17 mouse cellular contexts compared by ENCODE assay signal in genomic region chrX:20775271-20776016, GRCm38 (mm10). TPM values are rescaled to one million over a fixed set of nuclear protein-coding genes. Genes with fewer than 3 reads are reported as not detected.
DNase-seq lines count a peak whose midpoint lies in the region; ATAC-seq lines count a peak whose summit lies in the region.
"Had no signal": no experiment of that assay in that cellular context is flagged by ENCODE, and none has a peak within 500 bp of the region (broad histone marks: within the 10 kb centered on the region; RNA-seq: fewer than 3 reads in every experiment).

No protein-coding gene starts in this region.

- WGBS in embryonic facial prominence, embryonic 13.5 days = 48% methylated on average over 19 of the region's 19 CpGs
- 54% methylated on average over 19 of the region's 19 CpGs for WGBS in embryonic facial prominence, embryonic 10.5 days
- 53% methylated on average over 19 of the region's 19 CpGs for WGBS in kidney, embryonic 16.5 days
- WGBS in midbrain, embryonic 13.5 days = 57% methylated on average over 19 of the region's 19 CpGs

- no peak for DNase-seq in embryonic facial prominence, embryonic 10.5 days (ENCODE audit: low spot score)
- DNase-seq in kidney, postnatal 25 days = no peak
- DNase-seq in thymus, postnatal 25 days = peak; percentile 1
- DNase-seq in thymus, adult 18-20 months = no peak
- DNase-seq: cerebellum, adult 9-10 months; gastrocnemius, adult 2 months; spleen, adult 18-20 months had no signal

- no peaks in the 10 kb centered on the region for H3K36me3 ChIP-seq in embryonic facial prominence, embryonic 13.5 days
- H3K36me3 ChIP-seq in embryonic facial prominence, embryonic 10.5 days (replicated peaks) = no peaks in the 10 kb centered on the region
- no peaks in the 10 kb centered on the region for H3K36me3 ChIP-seq in kidney, embryonic 16.5 days (ENCODE audit: insufficient read depth, low read length)
- no peaks in the 10 kb centered on the region for H3K36me3 ChIP-seq in midbrain, embryonic 13.5 days
- H3K36me3 ChIP-seq: hindbrain, embryonic 12.5 days had no signal

- no peaks in the 10 kb centered on the region for H3K9me3 ChIP-seq in embryonic facial prominence, embryonic 13.5 days
- no peaks in the 10 kb centered on the region for H3K9me3 ChIP-seq in embryonic facial prominence, embryonic 10.5 days
- no peaks in the 10 kb centered on the region for H3K9me3 ChIP-seq in kidney, embryonic 16.5 days (ENCODE audit: low read length)
- H3K9me3 ChIP-seq in midbrain, embryonic 13.5 days = no peaks in the 10 kb centered on the region
- H3K9me3 ChIP-seq: forebrain, embryonic 13.5 days; hindbrain, embryonic 12.5 days had no signal

- H3K4me1 ChIP-seq in embryonic facial prominence, embryonic 13.5 days = no peaks in the 10 kb centered on the region
- H3K4me1 ChIP-seq in embryonic facial prominence, embryonic 10.5 days = no peaks in the 10 kb centered on the region
- H3K4me1 ChIP-seq in kidney, embryonic 16.5 days (ENCODE audit: insufficient read depth, low read length) = no peaks in the 10 kb centered on the region
- H3K4me1 ChIP-seq in midbrain, embryonic 13.5 days (replicated peaks) = no peaks in the 10 kb centered on the region
- H3K4me1 ChIP-seq: forebrain, embryonic 13.5 days; hindbrain, embryonic 12.5 days had no signal

- H3K27me3 ChIP-seq in embryonic facial prominence, embryonic 13.5 days = no peaks in the 10 kb centered on the region
- H3K27me3 ChIP-seq in embryonic facial prominence, embryonic 10.5 days (replicated peaks; ENCODE audit: low read depth, poor library complexity, severe bottlenecking) = no peaks in the 10 kb centered on the region
- H3K27me3 ChIP-seq in kidney, embryonic 16.5 days (ENCODE audit: insufficient read depth, low read length) = no peaks in the 10 kb centered on the region
- no peaks in the 10 kb centered on the region for H3K27me3 ChIP-seq in midbrain, embryonic 13.5 days
- H3K27me3 ChIP-seq: forebrain, embryonic 13.5 days; hindbrain, embryonic 12.5 days had no signal

- H3K9ac ChIP-seq in embryonic facial prominence, embryonic 13.5 days = no peak overlapping the region
- H3K9ac ChIP-seq in kidney, embryonic 16.5 days (replicated peaks; ENCODE audit: low read length) = no peak overlapping the region
- no peak overlapping the region for H3K9ac ChIP-seq in midbrain, embryonic 13.5 days (replicated peaks)
- H3K9ac ChIP-seq: forebrain, embryonic 13.5 days; hindbrain, embryonic 12.5 days; liver, embryonic 14.5 days had no signal

- no peak for ATAC-seq in embryonic facial prominence, embryonic 13.5 days (ENCODE audit: insufficient number of reproducible peaks, insufficient read depth, low FRiP score, low TSS enrichment, low read depth)
- 0 out of 2 replicates have a peak, but pooled peaks have one; percentile 27 for ATAC-seq in kidney, embryonic 16.5 days (ENCODE audit: low FRiP score, low TSS enrichment)
- ATAC-seq in midbrain, embryonic 13.5 days = no peak
- ATAC-seq in granulocyte monocyte progenitor cell, adult 5-6 weeks (replicated peaks; ENCODE audit: poor library complexity, severe bottlenecking) = no peak
- ATAC-seq: forebrain, embryonic 13.5 days had no signal

- H3K4me2 ChIP-seq in embryonic facial prominence, embryonic 13.5 days = peak overlapping the region; percentile 20; the same call in 1 of the 2 replicates
- H3K4me2 ChIP-seq in kidney, embryonic 16.5 days (replicated peaks; ENCODE audit: low read depth, low read length) = no peak overlapping the region
- H3K4me2 ChIP-seq in midbrain, embryonic 13.5 days (replicated peaks) = no peak overlapping the region
- H3K4me2 ChIP-seq: forebrain, embryonic 13.5 days; hindbrain, embryonic 12.5 days had no signal

- no peak overlapping the region for H3K4me3 ChIP-seq in embryonic facial prominence, embryonic 13.5 days
- H3K4me3 ChIP-seq in embryonic facial prominence, embryonic 10.5 days = no peak overlapping the region
- no peak overlapping the region for H3K4me3 ChIP-seq in kidney, embryonic 16.5 days (ENCODE audit: low read length)
- no peak overlapping the region for H3K4me3 ChIP-seq in midbrain, embryonic 13.5 days (replicated peaks)
- H3K4me3 ChIP-seq: forebrain, embryonic 13.5 days; gastrocnemius, adult 2 months; hindbrain, embryonic 12.5 days; left cerebral cortex, adult 2 months; megakaryocyte, embryonic 14.5 days; myocyte had no signal

- H3K27ac ChIP-seq in embryonic facial prominence, embryonic 13.5 days = no peak overlapping the region
- no peak overlapping the region for H3K27ac ChIP-seq in embryonic facial prominence, embryonic 10.5 days (replicated peaks)
- no peak overlapping the region for H3K27ac ChIP-seq in kidney, embryonic 16.5 days (ENCODE audit: low read length)
- H3K27ac ChIP-seq in midbrain, embryonic 13.5 days = no peak overlapping the region
- H3K27ac ChIP-seq: forebrain, embryonic 13.5 days; gastrocnemius, adult 2 months; hindbrain, embryonic 12.5 days; left cerebral cortex, adult 2 months; liver, embryonic 14.5 days had no signal

RNA-seq across cellular contexts. Expression of gene Araf, which starts 22.2 kb away (rescaled TPM):
- polyA plus RNA-seq in embryonic facial prominence, embryonic 13.5 days (2015; fragmentation: Nextera tagmentation; extraction: Ambion mirVana) = 118 and 122 TPM in 2 replicates
- 95.1 and 99.9 TPM in 2 replicates for polyA plus RNA-seq in embryonic facial prominence, embryonic 10.5 days (2016; fragmentation: Nextera tagmentation; extraction: Ambion mirVana)
- 124 and 143 TPM in 2 replicates for polyA plus RNA-seq in kidney, embryonic 16.5 days (2015; fragmentation: Nextera tagmentation; extraction: Ambion mirVana)
- polyA plus RNA-seq in midbrain, embryonic 13.5 days (2015; fragmentation: Nextera tagmentation; extraction: Ambion mirVana) = 245 and 255 TPM in 2 replicates
- total RNA-seq in granulocyte monocyte progenitor cell, adult 5-6 weeks (2014; fragmentation: Nextera tagmentation) = 82.8 and 114 TPM in 2 replicates
- total RNA-seq in granulocyte monocyte progenitor cell, adult 5-6 weeks (2017) = 40.8 and 43.3 TPM in 2 replicates
